Comparison of ENCODE assay signal across 9 mouse cellular contexts in genomic region chr4:43037860-43038566, GRCm38 (mm10). TPM values are rescaled to one million over a fixed set of nuclear protein-coding genes. Genes with fewer than 3 reads are reported as not detected.
DNase-seq lines count a peak whose midpoint lies in the region; ATAC-seq lines count a peak whose summit lies in the region.
"Had no signal": no experiment of that assay in that cellular context is flagged by ENCODE, and none has a peak within 500 bp of the region (broad histone marks: within the 10 kb centered on the region; RNA-seq: fewer than 3 reads in every experiment).

No protein-coding gene starts in this region.

- H3K27me3 ChIP-seq in midbrain, embryonic 10.5 days (ENCODE audit: low read depth, poor library complexity, severe bottlenecking): no peaks in the 10 kb centered on the region
- H3K27me3 ChIP-seq in midbrain, embryonic 11.5 days (ENCODE audit: control insufficient read depth, insufficient read depth, low read length): no peaks in the 10 kb centered on the region
- H3K27me3 ChIP-seq in liver, embryonic 15.5 days: no peaks in the 10 kb centered on the region

- H3K9ac ChIP-seq in midbrain, embryonic 11.5 days (ENCODE audit: low read length): no peak overlapping the region
- H3K9ac ChIP-seq in liver, embryonic 15.5 days: peak overlapping the region; percentile 90

- no peak overlapping the region; the same call in 1 of the 2 replicates for H3K4me2 ChIP-seq in midbrain, embryonic 11.5 days
- H3K4me2 ChIP-seq in liver, embryonic 15.5 days: peak overlapping the region; percentile 90

- no peak for ATAC-seq in midbrain, embryonic 11.5 days (ENCODE audit: low FRiP score)
- ATAC-seq in liver, embryonic 15.5 days (ENCODE audit: insufficient read depth): peak; percentile 48

- WGBS in midbrain, embryonic 10.5 days: 79% methylated on average over 4 of the region's 4 CpGs
- 73% methylated on average over 4 of the region's 4 CpGs for WGBS in midbrain, embryonic 11.5 days
- 8% methylated on average over 4 of the region's 4 CpGs for WGBS in liver, embryonic 15.5 days (ENCODE audit: insufficient replicate concordance)

- H3K36me3 ChIP-seq in midbrain, embryonic 10.5 days: peaks cover 47% of the 10 kb centered on the region
- peaks cover 14% of the 10 kb centered on the region for H3K36me3 ChIP-seq in midbrain, embryonic 11.5 days (ENCODE audit: control insufficient read depth, insufficient read depth, low read length)
- peaks cover 41% of the 10 kb centered on the region for H3K36me3 ChIP-seq in liver, embryonic 15.5 days (replicated peaks)

- H3K9me3 ChIP-seq in midbrain, embryonic 10.5 days (replicated peaks): no peaks in the 10 kb centered on the region
- no peaks in the 10 kb centered on the region for H3K9me3 ChIP-seq in midbrain, embryonic 11.5 days (ENCODE audit: control insufficient read depth, low read length)
- no peaks in the 10 kb centered on the region for H3K9me3 ChIP-seq in liver, embryonic 15.5 days (replicated peaks)

- H3K4me3 ChIP-seq in midbrain, embryonic 10.5 days: 0 out of 2 replicates have a peak overlapping the region, but pooled peaks have one; percentile 81
- H3K4me3 ChIP-seq in midbrain, embryonic 11.5 days (ENCODE audit: low read depth, low read length): no peak overlapping the region
- H3K4me3 ChIP-seq in liver, embryonic 15.5 days (replicated peaks): peak overlapping the region; percentile 88

- H3K27ac ChIP-seq in midbrain, embryonic 10.5 days (replicated peaks): no peak overlapping the region; the same call in 1 of the 2 replicates
- H3K27ac ChIP-seq in midbrain, embryonic 11.5 days (ENCODE audit: low read depth, low read length): no peak overlapping the region
- peak overlapping the region; percentile 93 for H3K27ac ChIP-seq in liver, embryonic 15.5 days (replicated peaks)

- peak; percentile 18 for DNase-seq in cerebellum, adult 11-12 months
- DNase-seq in cerebellum, adult 11 months: no peak
- DNase-seq in midbrain, embryonic 10.5 days (ENCODE audit: low spot score): no peak
- DNase-seq in midbrain, embryonic 11.5 days (ENCODE audit: low spot score, missing footprints): no peak
- peak; percentile 81 to 86 for DNase-seq in spleen, postnatal 4 days (ENCODE audit: low spot score in 2 of 2)
- no peak for DNase-seq in adrenal gland, adult (ENCODE audit: inconsistent age in 2 of 2, low spot score in 1 of 2)
- no peak for DNase-seq in cerebellum, adult 8-10 months
- DNase-seq: right cerebral cortex, postnatal 14 days had no signal

- peaks cover 56% of the 10 kb centered on the region for H3K4me1 ChIP-seq in midbrain, embryonic 10.5 days
- H3K4me1 ChIP-seq in midbrain, embryonic 11.5 days (ENCODE audit: control insufficient read depth, insufficient read depth, low read length): peaks cover 22% of the 10 kb centered on the region
- peaks cover 64% of the 10 kb centered on the region for H3K4me1 ChIP-seq in liver, embryonic 15.5 days (replicated peaks)

RNA-seq across cellular contexts. Expression of gene Stoml2, which starts 6.5 kb away (rescaled TPM):
- polyA plus RNA-seq in midbrain, embryonic 10.5 days (2016; fragmentation: Nextera tagmentation; extraction: Ambion mirVana): 419 and 471 TPM in 2 replicates
- 365 TPM in 2 replicates for polyA plus RNA-seq in midbrain, embryonic 11.5 days (2014; fragmentation: Nextera tagmentation; extraction: Ambion mirVana)
- polyA plus RNA-seq in liver, embryonic 15.5 days (2015; fragmentation: Nextera tagmentation; extraction: Ambion mirVana): 187 and 204 TPM in 2 replicates

RNA-seq across cellular contexts. Expression of gene Fam214b, which starts 8.0 kb away (rescaled TPM):
- 27.4 and 40.4 TPM in 2 replicates for polyA plus RNA-seq in midbrain, embryonic 10.5 days (2016; fragmentation: Nextera tagmentation; extraction: Ambion mirVana)
- polyA plus RNA-seq in midbrain, embryonic 11.5 days (2014; fragmentation: Nextera tagmentation; extraction: Ambion mirVana): 23.3 and 24.4 TPM in 2 replicates
- 41.2 and 51.3 TPM in 2 replicates for polyA plus RNA-seq in liver, embryonic 15.5 days (2015; fragmentation: Nextera tagmentation; extraction: Ambion mirVana)

RNA-seq across cellular contexts. Expression of gene Pigo, which starts 12.4 kb away (rescaled TPM):
- 21.8 and 27.5 TPM in 2 replicates for polyA plus RNA-seq in midbrain, embryonic 10.5 days (2016; fragmentation: Nextera tagmentation; extraction: Ambion mirVana)
- polyA plus RNA-seq in midbrain, embryonic 11.5 days (2014; fragmentation: Nextera tagmentation; extraction: Ambion mirVana): 16.2 and 16.4 TPM in 2 replicates
- 14.8 and 15.1 TPM in 2 replicates for polyA plus RNA-seq in liver, embryonic 15.5 days (2015; fragmentation: Nextera tagmentation; extraction: Ambion mirVana)

RNA-seq across cellular contexts. Expression of gene Unc13b, which starts 20.7 kb away (rescaled TPM):
- 9.9 and 14.2 TPM in 2 replicates for polyA plus RNA-seq in midbrain, embryonic 10.5 days (2016; fragmentation: Nextera tagmentation; extraction: Ambion mirVana)
- 14.7 and 16.2 TPM in 2 replicates for polyA plus RNA-seq in midbrain, embryonic 11.5 days (2014; fragmentation: Nextera tagmentation; extraction: Ambion mirVana)
- polyA plus RNA-seq in liver, embryonic 15.5 days (2015; fragmentation: Nextera tagmentation; extraction: Ambion mirVana): 0.40 and 0.45 TPM in 2 replicates

RNA-seq across cellular contexts. Expression of gene Fancg, which starts 27.7 kb away (rescaled TPM):
- 25.0 and 27.2 TPM in 2 replicates for polyA plus RNA-seq in midbrain, embryonic 10.5 days (2016; fragmentation: Nextera tagmentation; extraction: Ambion mirVana)
- polyA plus RNA-seq in midbrain, embryonic 11.5 days (2014; fragmentation: Nextera tagmentation; extraction: Ambion mirVana): 21.4 and 22.0 TPM in 2 replicates
- 10.4 TPM in 2 replicates for polyA plus RNA-seq in liver, embryonic 15.5 days (2015; fragmentation: Nextera tagmentation; extraction: Ambion mirVana)

Comparison
In these comparisons a context has a peak if more than half of its experiments do, and no peak if none do; other contexts are left out.
1. DNase-seq: peak in cerebellum, adult 11-12 months (single experiment) and spleen, postnatal 4 days (2 of 2); none in cerebellum, adult 11 months (single experiment), midbrain, embryonic 10.5 days (single experiment), midbrain, embryonic 11.5 days (single experiment), adrenal gland, adult (0 of 2) and cerebellum, adult 8-10 months (single experiment).